Mouse (Mus musculus) CH12.LX (cell line): ENCODE measurements at regions not wholly inside any gene's neighbourhood (a gene's known extent, or its start where the extent isn't known, plus 50 kb on each side); places are given as distances from the start of the nearest gene placed in this dataset.

Experiments used
- DNase-seq: peaks from one replicate; pipeline ENCODE4 v3.0.0-alpha.2; 2013; ENCODE audit errors: extremely low read depth
- H3K27ac ChIP-seq: 2 replicates; pipeline ENCODE4 v1.5.1; 2012; ENCODE audit warnings: low read depth, mild to moderate bottlenecking, control low read depth, moderate library complexity; ENCODE audit not compliant: insufficient read depth
- H3K27me3 ChIP-seq: replicated peaks from 2 replicates; pipeline ENCODE3; 2012; ENCODE audit warnings: inconsistent platforms
- H3K36me3 ChIP-seq, 2 experiments: replicated peaks in 1 of 2; 2 replicates each; pipeline versions ENCODE3 to v1.6.1; 2012; ENCODE audit warnings: inconsistent platforms in 1 of 2, low read length in 1 of 2, mild to moderate bottlenecking in 1 of 2, mixed read lengths in 1 of 2, moderate library complexity in 1 of 2; ENCODE audit not compliant: control insufficient read depth in 1 of 2, insufficient read depth in 1 of 2
- H3K4me1 ChIP-seq, 2 experiments: 2 replicates each; pipeline ENCODE4 v1.6.1; 2012; ENCODE audit warnings: inconsistent platforms in 1 of 2, moderate library complexity in 1 of 2; ENCODE audit not compliant: insufficient read depth in 2 of 2, control insufficient read depth in 1 of 2
- H3K4me2 ChIP-seq: 2 replicates; pipeline ENCODE4 v1.6.1; 2012; ENCODE audit warnings: low read depth, mild to moderate bottlenecking, control low read depth; ENCODE audit not compliant: poor library complexity, insufficient read depth, severe bottlenecking
- H3K4me3 ChIP-seq, 3 experiments: fragments of 150-350 bp in 1 of 3; sonication (generic) in 1 of 3; replicated peaks in 1 of 3; 2 replicates each; pipeline versions ENCODE3 to v1.5.1; 2011 to 2012; ENCODE audit warnings: low read depth in 2 of 3, low read length in 2 of 3, mild to moderate bottlenecking in 2 of 3, moderate library complexity in 2 of 3, control low read depth in 1 of 3, improper control_type of control experiment in 1 of 3, inconsistent platforms in 1 of 3, mixed read lengths in 1 of 3; ENCODE audit not compliant: poor library complexity in 1 of 3
- H3K79me2 ChIP-seq: replicated peaks from 2 replicates; pipeline ENCODE4 v1.6.1; 2012; ENCODE audit warnings: mild to moderate bottlenecking, moderate library complexity; ENCODE audit not compliant: control insufficient read depth, poor library complexity, insufficient read depth, severe bottlenecking; ENCODE audit errors: extremely low read depth
- H3K9ac ChIP-seq: 2 replicates; pipeline ENCODE4 v1.6.1; 2012; ENCODE audit warnings: low read depth, mild to moderate bottlenecking, control low read depth, moderate library complexity; ENCODE audit not compliant: insufficient read depth
- H3K9me3 ChIP-seq: replicated peaks from 2 replicates; pipeline ENCODE3; 2012; ENCODE audit warnings: low read length, inconsistent platforms, mixed read lengths
- BHLHE40 ChIP-seq: IDR thresholded peaks from 2 replicates; pipeline ENCODE4 v1.6.1; 2011; ENCODE audit warnings: mild to moderate bottlenecking, low read depth, low read length, improper control_type of control experiment
- CHD1 ChIP-seq: IDR thresholded peaks from 2 replicates; pipeline ENCODE4 v1.6.1; 2012; ENCODE audit warnings: low read depth, low read length, improper control_type of control experiment, inconsistent platforms
- CTCF ChIP-seq, 2 experiments: IDR thresholded peaks in 1 of 2; conservative IDR thresholded peaks in 1 of 2; 2 replicates each; pipeline ENCODE4 v1.5.1; 2011 to 2012; ENCODE audit warnings: low read depth in 2 of 2, low read length in 2 of 2, improper control_type of control experiment in 1 of 2, inconsistent platforms in 1 of 2, mild to moderate bottlenecking in 1 of 2, moderate library complexity in 1 of 2
- E2F4 ChIP-seq: IDR thresholded peaks from 2 replicates; pipeline ENCODE4 v1.6.1; 2011; ENCODE audit warnings: low read depth, low read length, improper control_type of control experiment; ENCODE audit not compliant: insufficient replicate concordance
- EP300 ChIP-seq: IDR thresholded peaks from 2 replicates; pipeline ENCODE4 v1.6.1; 2011; ENCODE audit warnings: low read length, improper control_type of control experiment
- ETS1 ChIP-seq: conservative IDR thresholded peaks from 2 replicates; pipeline ENCODE4 v1.6.1; 2012; ENCODE audit warnings: low read depth, mild to moderate bottlenecking, inconsistent platforms, low read length, improper control_type of control experiment, moderate library complexity
- GABPA ChIP-seq: IDR thresholded peaks from 2 replicates; pipeline ENCODE4 v1.6.1; 2012; ENCODE audit warnings: low read depth, low read length, improper control_type of control experiment, inconsistent platforms; ENCODE audit not compliant: insufficient replicate concordance
- JUN ChIP-seq: IDR thresholded peaks from 2 replicates; pipeline ENCODE4 v1.6.1; 2011; ENCODE audit warnings: low read depth, mild to moderate bottlenecking, low read length, improper control_type of control experiment, moderate library complexity; ENCODE audit not compliant: insufficient read depth
- JUND ChIP-seq: conservative IDR thresholded peaks from 2 replicates; pipeline ENCODE4 v1.6.1; 2011; ENCODE audit warnings: low read depth, low read length, improper control_type of control experiment
- KAT2A ChIP-seq: IDR thresholded peaks from 2 replicates; pipeline ENCODE4 v1.6.1; 2012; ENCODE audit warnings: low read length, improper control_type of control experiment, inconsistent platforms; ENCODE audit not compliant: insufficient replicate concordance
- MAZ ChIP-seq: IDR thresholded peaks from 2 replicates; pipeline ENCODE4 v1.6.1; 2012; ENCODE audit warnings: low read depth, mild to moderate bottlenecking, inconsistent platforms, low read length, improper control_type of control experiment, moderate library complexity
- MXI1 ChIP-seq: IDR thresholded peaks from 2 replicates; pipeline ENCODE4 v1.6.1; 2011; ENCODE audit warnings: mild to moderate bottlenecking, low read depth, low read length, improper control_type of control experiment
- MYC ChIP-seq: IDR thresholded peaks from 2 replicates; pipeline ENCODE4 v1.6.1; 2011; ENCODE audit warnings: low read depth, mild to moderate bottlenecking, improper control_type of control experiment, low read length
- POLR2AphosphoS2 ChIP-seq: IDR thresholded peaks from 2 replicates; pipeline ENCODE4 v1.6.1; 2011; ENCODE audit warnings: low read depth, low read length, improper control_type of control experiment
- RAD21 ChIP-seq: IDR thresholded peaks from 2 replicates; pipeline ENCODE4 v1.6.1; 2011; ENCODE audit warnings: low read depth, mild to moderate bottlenecking, low read length, improper control_type of control experiment, moderate library complexity
- RCOR1 ChIP-seq: conservative IDR thresholded peaks from 2 replicates; pipeline ENCODE4 v1.6.1; 2012; ENCODE audit warnings: low read depth, mild to moderate bottlenecking, inconsistent platforms, low read length, improper control_type of control experiment
- SIN3A ChIP-seq: IDR thresholded peaks from 2 replicates; pipeline ENCODE4 v1.6.1; 2012; ENCODE audit warnings: low read length, improper control_type of control experiment, inconsistent platforms
- SMC3 ChIP-seq: IDR thresholded peaks from 2 replicates; pipeline ENCODE4 v1.6.1; 2011; ENCODE audit warnings: low read depth, low read length, improper control_type of control experiment
- TCF12 ChIP-seq: IDR thresholded peaks from 2 replicates; pipeline ENCODE4 v1.6.1; 2014; ENCODE audit warnings: low read depth, mild to moderate bottlenecking, inconsistent platforms, low read length, improper control_type of control experiment
- ZKSCAN1 ChIP-seq: IDR thresholded peaks from 2 replicates; pipeline ENCODE4 v1.6.1; 2012; ENCODE audit warnings: low read depth, inconsistent platforms, low read length, improper control_type of control experiment, borderline replicate concordance
- ZMIZ1 ChIP-seq: IDR thresholded peaks from 2 replicates; pipeline ENCODE4 v1.6.1; 2012; ENCODE audit warnings: low read depth, mild to moderate bottlenecking, inconsistent platforms, low read length, improper control_type of control experiment
- ZNF384 ChIP-seq: IDR thresholded peaks from 2 replicates; pipeline ENCODE4 v1.6.1; 2012; ENCODE audit warnings: low read depth, low read length, improper control_type of control experiment, inconsistent platforms
- dilution Hi-C: fragments of 300-500 bp; cut with MboI; formaldehyde crosslinking; loops from 2 replicates; pipeline ENCODE4 v1.14.3; 2020; ENCODE audit warnings: low sequenced_read_pairs; ENCODE audit not compliant: extremely low pct_unique_long_range_greater_than_20kb, extremely low pct_ligation_motif_present
- in situ Hi-C: fragments of 300-500 bp; cut with MboI; formaldehyde crosslinking; loops from 3 replicates; pipeline ENCODE4 v1.14.3; 2019; ENCODE audit warnings: low sequenced_read_pairs, low pct_ligation_motif_present, low pct_unique_long_range_greater_than_20kb, mixed read lengths

DNA sequence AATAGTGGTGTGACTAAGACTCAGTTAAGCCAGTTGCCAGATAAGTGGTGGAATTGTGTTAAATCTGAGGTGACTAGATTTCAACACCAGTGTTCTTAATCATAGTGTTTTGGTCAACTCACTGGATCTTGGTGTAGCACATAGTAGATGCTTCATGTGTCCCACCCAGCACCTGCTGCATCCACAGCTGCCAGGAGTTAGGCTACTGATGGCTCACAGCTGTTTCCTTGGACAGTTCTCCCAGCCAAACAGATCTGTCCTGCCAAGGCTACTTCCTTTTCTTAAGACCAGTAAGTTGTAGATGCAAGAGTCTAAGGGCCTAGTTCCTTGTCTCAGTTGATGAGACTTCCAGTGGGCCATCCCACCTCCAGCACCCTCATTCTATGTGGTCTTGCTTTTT, 82.9 kb upstream of the Gm15217 start:
- dilution Hi-C loops (no loop called here), in situ Hi-C loops (no loop called here)
- Histone ChIP-seq H3K27me3 (no peaks in the 10 kb centered on the region), H3K4me2 (no peak overlapping the region), H3K4me1 (peaks cover 6 to 16% of the 10 kb centered on the region in 2 experiments; a peak in 3 of 4 replicates), H3K79me2 (no peaks in the 10 kb centered on the region), H3K27ac (no peak overlapping the region), H3K9me3 (peaks cover 2% of the 10 kb centered on the region), H3K4me3 (no peak overlapping the region), H3K36me3 (no peaks in the 10 kb centered on the region), H3K9ac (no peak overlapping the region)
- TF ChIP-seq ZKSCAN1 (no peak), ZMIZ1 (no peak), JUND (no peak), MXI1 (no peak), E2F4 (no peak), SIN3A (no peak), TCF12 (no peak), MAZ (no peak), RAD21 (no peak), EP300 (no peak), KAT2A (no peak), JUN (no peak), BHLHE40 (no peak), GABPA (no peak), SMC3 (no peak), ETS1 (no peak), CHD1 (no peak)
- no peak for DNase-seq

DNA sequence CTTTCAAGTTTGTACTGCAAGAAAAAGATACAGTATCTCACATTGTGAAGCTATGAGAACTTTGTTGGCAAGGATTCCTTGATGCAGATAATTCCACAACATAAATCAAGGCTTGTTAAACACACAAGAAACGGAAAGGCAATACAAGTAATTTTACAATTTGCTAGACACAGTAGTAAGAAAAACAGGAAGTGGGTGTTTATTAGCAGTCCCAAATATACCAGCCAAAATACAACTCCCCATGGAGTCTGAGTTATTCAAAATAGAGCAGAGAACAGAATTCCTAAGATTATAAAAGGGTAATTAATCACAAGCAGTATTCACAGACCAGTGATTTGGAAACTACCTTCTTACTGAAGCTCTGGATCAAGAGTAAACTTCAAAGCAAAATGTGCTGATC, 78.7 kb upstream of the Gm15217 start:
- dilution Hi-C loops (no loop called here), in situ Hi-C loops (no loop called here)
- Histone ChIP-seq H3K79me2 (no peaks in the 10 kb centered on the region), H3K4me3 (no peak overlapping the region), H3K36me3 (no peaks in the 10 kb centered on the region), H3K9ac (no peak overlapping the region), H3K27me3 (no peaks in the 10 kb centered on the region), H3K4me1 (peaks cover 0 to 4% of the 10 kb centered on the region in 2 experiments; a peak in 1 of 4 replicates), H3K4me2 (no peak overlapping the region), H3K27ac (no peak overlapping the region), H3K9me3 (no peaks in the 10 kb centered on the region)
- TF ChIP-seq GABPA = no peak
- TF ChIP-seq ZMIZ1 = no peak
- no peak for TF ChIP-seq RCOR1
- no peak for TF ChIP-seq TCF12
- no peak for TF ChIP-seq BHLHE40
- TF ChIP-seq CTCF (conservative IDR thresholded peaks at IDR 0.05 in 1 of 2, IDR thresholded peaks at IDR 0.05 in 1 of 2; ENCODE audit: low read depth in 2 of 2, low read length in 2 of 2) = no peak
- TF ChIP-seq POLR2AphosphoS2 = no peak
- no peak for TF ChIP-seq JUND
- no peak for TF ChIP-seq EP300
- TF ChIP-seq ZKSCAN1 = no peak
- TF ChIP-seq MYC = no peak
- no peak for TF ChIP-seq JUN
- TF ChIP-seq ZNF384 = no peak
- no peak for DNase-seq
